Mouse (Mus musculus) spleen, adult 2 months (tissue): ENCODE results near the gene Gm36245.
"Not testable (repeated sequence)": the region's sequence is repeated elsewhere in the genome, so short reads cannot be mapped to it uniquely, and the experiment has no call there.

Experiments
- CTCF ChIP-seq: fragments of 200-500 bp; IDR thresholded peaks from 2 replicates; pipeline ENCODE4 v1.5.1; 2011; ENCODE audit warnings: mild to moderate bottlenecking, inconsistent platforms; ENCODE audit not compliant: insufficient read depth, insufficient read length, insufficient replicate concordance; ENCODE audit errors: extremely low read depth
- POLR2A ChIP-seq: fragments of 200-500 bp; IDR thresholded peaks from 2 replicates; pipeline ENCODE4 v1.6.1; 2011; ENCODE audit warnings: low read depth, low read length, inconsistent platforms

- not testable (repeated sequence) for TF ChIP-seq CTCF, POLR2A
These were observed 29.6 kb downstream of the Gm36245 start for GRCm38 (mm10) chr15:77628647-77629046.
